Mouse (Mus musculus): ENCODE results near the gene Plxna4. TPM values are rescaled to one million over a fixed set of nuclear protein-coding genes. Genes with fewer than 3 reads are reported as not detected.

The Plxna4 gene
- polyA plus RNA-seq, 1 experiment from 2014 or later, result 10.6 TPM

GRCm38 (mm10) chr6:32218544-32218943 is 369.4 kb downstream of the Plxna4 start:
- ATAC-seq (ENCODE audit: insufficient number of reproducible peaks, insufficient read depth, low FRiP score, low read depth), result no peak
- no peak overlapping the region for H3K4me2 ChIP-seq (ENCODE audit: low read length)
- no peak overlapping the region for H3K4me3 ChIP-seq (ENCODE audit: control insufficient read depth in 1 of 2, insufficient read depth in 1 of 2, low read depth in 1 of 2, low read length in 2 of 2)
- H3K9ac ChIP-seq (ENCODE audit: low read length), result no peak overlapping the region
- peaks cover 0 to 5% of the 10 kb centered on the region in 2 experiments; a peak in 2 of 4 replicates for H3K4me1 ChIP-seq (ENCODE audit: control insufficient read depth in 2 of 2, insufficient read depth in 2 of 2, low read length in 2 of 2)
- H3K27me3 ChIP-seq (ENCODE audit: control insufficient read depth, insufficient read depth, low read length), result no peaks in the 10 kb centered on the region
- H3K9me3 ChIP-seq (ENCODE audit: control insufficient read depth, low read length), result no peaks in the 10 kb centered on the region
- H3K36me3 ChIP-seq (ENCODE audit: control insufficient read depth, insufficient read depth, low read length), result peaks cover 17% of the 10 kb centered on the region
- 80% methylated on average over 3 of the region's 3 CpGs for WGBS
- H3K27ac ChIP-seq (replicated peaks in 1 of 2; ENCODE audit: control insufficient read depth in 1 of 2, insufficient read depth in 1 of 2, low read depth in 2 of 2, low read length in 2 of 2), result no peak overlapping the region

GRCm38 (mm10) chr6:32212439-32212838 is 375.6 kb downstream of the Plxna4 start:
- H3K4me1 ChIP-seq (ENCODE audit: control insufficient read depth in 2 of 2, insufficient read depth in 2 of 2, low read length in 2 of 2), result peaks cover 0 to 2% of the 10 kb centered on the region in 2 experiments; a peak in 1 of 4 replicates
- peaks cover 35% of the 10 kb centered on the region for H3K36me3 ChIP-seq (ENCODE audit: control insufficient read depth, insufficient read depth, low read length)
- no peak overlapping the region for H3K4me3 ChIP-seq (ENCODE audit: control insufficient read depth in 1 of 2, insufficient read depth in 1 of 2, low read depth in 1 of 2, low read length in 2 of 2)
- H3K9ac ChIP-seq (ENCODE audit: low read length), result no peak overlapping the region
- 35% methylated on average over 4 of the region's 4 CpGs for WGBS
- H3K4me2 ChIP-seq (ENCODE audit: low read length), result no peak overlapping the region
- no peaks in the 10 kb centered on the region for H3K27me3 ChIP-seq (ENCODE audit: control insufficient read depth, insufficient read depth, low read length)
- H3K27ac ChIP-seq (replicated peaks in 1 of 2; ENCODE audit: control insufficient read depth in 1 of 2, insufficient read depth in 1 of 2, low read depth in 2 of 2, low read length in 2 of 2), result no peak overlapping the region
- no peak for ATAC-seq (ENCODE audit: insufficient number of reproducible peaks, insufficient read depth, low FRiP score, low read depth)
- no peaks in the 10 kb centered on the region for H3K9me3 ChIP-seq (ENCODE audit: control insufficient read depth, low read length)

DNA sequence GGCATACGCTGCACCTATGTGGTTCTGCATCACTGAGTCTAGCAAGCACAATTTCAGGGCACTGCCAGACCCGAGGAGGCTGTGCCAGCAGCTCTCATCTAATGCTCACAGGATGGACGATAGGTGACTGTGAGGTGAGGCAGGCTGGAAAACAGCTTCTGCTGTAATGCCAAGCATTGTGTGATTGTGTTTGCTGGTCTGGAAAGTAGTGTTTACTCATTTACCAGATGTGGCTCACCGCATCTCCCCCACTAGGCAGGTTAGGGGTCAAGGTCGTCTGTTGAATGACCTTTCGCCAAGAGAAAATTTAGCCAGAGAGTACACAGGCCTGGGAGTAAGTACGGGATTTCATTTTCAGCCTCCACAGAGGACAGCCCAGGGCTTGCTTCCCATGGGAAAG is 377.9 kb downstream of the Plxna4 start:
- no peak for ATAC-seq (ENCODE audit: insufficient number of reproducible peaks, insufficient read depth, low FRiP score, low read depth)
- Histone ChIP-seq H3K27ac (replicated peaks in 1 of 2; ENCODE audit: control insufficient read depth in 1 of 2, insufficient read depth in 1 of 2, low read depth in 2 of 2, low read length in 2 of 2) (no peak overlapping the region), H3K4me3 (ENCODE audit: control insufficient read depth in 1 of 2, insufficient read depth in 1 of 2, low read depth in 1 of 2, low read length in 2 of 2) (no peak overlapping the region), H3K27me3 (ENCODE audit: control insufficient read depth, insufficient read depth, low read length) (no peaks in the 10 kb centered on the region), H3K36me3 (ENCODE audit: control insufficient read depth, insufficient read depth, low read length) (peaks cover 38% of the 10 kb centered on the region), H3K4me2 (ENCODE audit: low read length) (no peak overlapping the region), H3K9ac (ENCODE audit: low read length) (no peak overlapping the region), H3K9me3 (ENCODE audit: control insufficient read depth, low read length) (no peaks in the 10 kb centered on the region), H3K4me1 (ENCODE audit: control insufficient read depth in 2 of 2, insufficient read depth in 2 of 2, low read length in 2 of 2) (no peaks in the 10 kb centered on the region)
- WGBS, result 85% methylated on average over 7 of the region's 7 CpGs

GRCm38 (mm10) chr6:32208951-32209350 is 379.0 kb downstream of the Plxna4 start:
- Histone ChIP-seq H3K9me3 (ENCODE audit: control insufficient read depth, low read length) (no peaks in the 10 kb centered on the region), H3K4me1 (ENCODE audit: control insufficient read depth in 2 of 2, insufficient read depth in 2 of 2, low read length in 2 of 2) (no peaks in the 10 kb centered on the region)
- 81% methylated on average over 7 of the region's 7 CpGs for WGBS

DNA sequence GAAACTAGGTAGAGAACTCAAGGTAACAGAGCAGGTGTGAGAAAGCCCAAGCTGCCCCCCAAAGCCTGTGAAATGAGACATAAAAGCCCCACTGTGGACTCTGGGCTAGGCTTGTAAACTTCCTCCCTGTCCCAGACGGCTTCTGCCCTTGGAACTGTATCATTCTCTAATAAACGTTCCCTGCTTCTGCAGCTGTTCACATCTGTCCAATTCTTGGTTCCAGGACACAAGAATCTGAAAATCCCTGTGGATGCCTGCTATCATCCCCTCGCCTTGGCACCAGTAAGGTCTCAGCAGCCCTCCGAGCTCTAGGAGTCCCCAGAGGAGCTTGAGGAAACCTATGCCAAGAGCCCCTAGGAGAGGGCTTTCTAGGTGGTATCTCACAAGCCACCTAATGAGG is 383.7 kb downstream of the Plxna4 start:
- no peaks in the 10 kb centered on the region for H3K9me3 ChIP-seq (ENCODE audit: control insufficient read depth, low read length)
- WGBS, result 77% methylated on average over 4 of the region's 4 CpGs
- no peaks in the 10 kb centered on the region for H3K4me1 ChIP-seq (ENCODE audit: control insufficient read depth in 2 of 2, insufficient read depth in 2 of 2, low read length in 2 of 2)
- ATAC-seq (ENCODE audit: insufficient number of reproducible peaks, insufficient read depth, low FRiP score, low read depth), result no peak
- no peaks in the 10 kb centered on the region for H3K27me3 ChIP-seq (ENCODE audit: control insufficient read depth, insufficient read depth, low read length)
- no peak overlapping the region for H3K4me2 ChIP-seq (ENCODE audit: low read length)
- H3K9ac ChIP-seq (ENCODE audit: low read length), result no peak overlapping the region
- H3K27ac ChIP-seq (replicated peaks in 1 of 2; ENCODE audit: control insufficient read depth in 1 of 2, insufficient read depth in 1 of 2, low read depth in 2 of 2, low read length in 2 of 2), result no peak overlapping the region
- no peak overlapping the region for H3K4me3 ChIP-seq (ENCODE audit: control insufficient read depth in 1 of 2, insufficient read depth in 1 of 2, low read depth in 1 of 2, low read length in 2 of 2)
- H3K36me3 ChIP-seq (ENCODE audit: control insufficient read depth, insufficient read depth, low read length), result peaks cover 12% of the 10 kb centered on the region

More at GRCm38 (mm10) chr6:32208951-32209350, 379.0 kb downstream of the Plxna4 start:
- no peak for ATAC-seq (ENCODE audit: insufficient number of reproducible peaks, insufficient read depth, low FRiP score, low read depth)
- H3K9ac ChIP-seq (ENCODE audit: low read length), result no peak overlapping the region
- H3K4me3 ChIP-seq (ENCODE audit: control insufficient read depth in 1 of 2, insufficient read depth in 1 of 2, low read depth in 1 of 2, low read length in 2 of 2), result no peak overlapping the region
- H3K27me3 ChIP-seq (ENCODE audit: control insufficient read depth, insufficient read depth, low read length), result no peaks in the 10 kb centered on the region
- peaks cover 27% of the 10 kb centered on the region for H3K36me3 ChIP-seq (ENCODE audit: control insufficient read depth, insufficient read depth, low read length)
- H3K4me2 ChIP-seq (ENCODE audit: low read length), result no peak overlapping the region
- H3K27ac ChIP-seq (replicated peaks in 1 of 2; ENCODE audit: control insufficient read depth in 1 of 2, insufficient read depth in 1 of 2, low read depth in 2 of 2, low read length in 2 of 2), result no peak overlapping the region

GRCm38 (mm10) chr6:32203389-32203788 is 384.6 kb downstream of the Plxna4 start:
- Histone ChIP-seq H3K4me1 (ENCODE audit: control insufficient read depth in 2 of 2, insufficient read depth in 2 of 2, low read length in 2 of 2) (no peaks in the 10 kb centered on the region), H3K27ac (replicated peaks in 1 of 2; ENCODE audit: control insufficient read depth in 1 of 2, insufficient read depth in 1 of 2, low read depth in 2 of 2, low read length in 2 of 2) (no peak overlapping the region), H3K4me2 (ENCODE audit: low read length) (no peak overlapping the region), H3K9ac (ENCODE audit: low read length) (no peak overlapping the region), H3K9me3 (ENCODE audit: control insufficient read depth, low read length) (no peaks in the 10 kb centered on the region), H3K36me3 (ENCODE audit: control insufficient read depth, insufficient read depth, low read length) (peaks cover 7% of the 10 kb centered on the region; the same call in 1 of the 2 replicates), H3K27me3 (ENCODE audit: control insufficient read depth, insufficient read depth, low read length) (no peaks in the 10 kb centered on the region), H3K4me3 (ENCODE audit: control insufficient read depth in 1 of 2, insufficient read depth in 1 of 2, low read depth in 1 of 2, low read length in 2 of 2) (no peak overlapping the region)
- 50% methylated on average over 4 of the region's 4 CpGs for WGBS
- ATAC-seq (ENCODE audit: insufficient number of reproducible peaks, insufficient read depth, low FRiP score, low read depth), result no peak

- ATAC-seq (ENCODE audit: insufficient number of reproducible peaks, insufficient read depth, low FRiP score, low read depth), result no peak
- no peak overlapping the region for H3K27ac ChIP-seq (replicated peaks in 1 of 2; ENCODE audit: control insufficient read depth in 1 of 2, insufficient read depth in 1 of 2, low read depth in 2 of 2, low read length in 2 of 2)
- no peaks in the 10 kb centered on the region for H3K9me3 ChIP-seq (ENCODE audit: control insufficient read depth, low read length)
- H3K4me3 ChIP-seq (ENCODE audit: control insufficient read depth in 1 of 2, insufficient read depth in 1 of 2, low read depth in 1 of 2, low read length in 2 of 2), result no peak overlapping the region
- H3K27me3 ChIP-seq (ENCODE audit: control insufficient read depth, insufficient read depth, low read length), result no peaks in the 10 kb centered on the region
- H3K4me1 ChIP-seq (ENCODE audit: control insufficient read depth in 2 of 2, insufficient read depth in 2 of 2, low read length in 2 of 2), result no peaks in the 10 kb centered on the region
- no peak overlapping the region for H3K9ac ChIP-seq (ENCODE audit: low read length)
- WGBS, result 42% methylated on average over 1 of the region's 1 CpGs
- H3K4me2 ChIP-seq (ENCODE audit: low read length), result no peak overlapping the region
- H3K36me3 ChIP-seq (ENCODE audit: control insufficient read depth, insufficient read depth, low read length), result peaks cover 12% of the 10 kb centered on the region
Observed at GRCm38 (mm10) chr6:32202664-32203192, 385.3 kb downstream of the Plxna4 start.

DNA sequence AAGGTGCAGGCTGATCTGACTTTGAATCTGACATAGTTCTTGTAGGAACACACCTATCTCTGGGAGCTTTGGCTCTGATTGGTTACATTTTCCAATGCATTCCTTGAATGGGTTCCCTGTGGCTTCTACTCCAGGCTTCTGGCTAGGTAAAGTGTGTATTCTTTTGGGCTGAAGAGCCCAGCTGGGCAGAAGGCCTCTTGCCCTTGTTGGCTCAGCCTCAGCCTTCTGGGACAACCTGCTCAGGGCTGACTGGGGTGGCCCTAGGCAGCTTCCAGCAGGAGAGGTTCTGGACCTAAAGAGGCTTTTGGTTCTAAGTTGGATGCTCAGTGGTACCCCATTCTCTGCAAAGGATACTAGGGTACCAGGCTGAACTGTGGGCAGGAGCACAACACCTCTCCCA is 386.5 kb downstream of the Plxna4 start:
- Histone ChIP-seq H3K4me3 (ENCODE audit: control insufficient read depth in 1 of 2, insufficient read depth in 1 of 2, low read depth in 1 of 2, low read length in 2 of 2) (no peak overlapping the region), H3K27ac (replicated peaks in 1 of 2; ENCODE audit: control insufficient read depth in 1 of 2, insufficient read depth in 1 of 2, low read depth in 2 of 2, low read length in 2 of 2) (no peak overlapping the region), H3K4me2 (ENCODE audit: low read length) (no peak overlapping the region), H3K27me3 (ENCODE audit: control insufficient read depth, insufficient read depth, low read length) (no peaks in the 10 kb centered on the region), H3K9ac (ENCODE audit: low read length) (no peak overlapping the region), H3K9me3 (ENCODE audit: control insufficient read depth, low read length) (no peaks in the 10 kb centered on the region), H3K4me1 (ENCODE audit: control insufficient read depth in 2 of 2, insufficient read depth in 2 of 2, low read length in 2 of 2) (no peaks in the 10 kb centered on the region), H3K36me3 (ENCODE audit: control insufficient read depth, insufficient read depth, low read length) (peaks cover 17% of the 10 kb centered on the region)
- ATAC-seq (ENCODE audit: insufficient number of reproducible peaks, insufficient read depth, low FRiP score, low read depth), result no peak
